Mouse (Mus musculus) myocyte (in vitro differentiated cells): ENCODE data around the gene Pnkp. TPM values are rescaled to one million over a fixed set of nuclear protein-coding genes. Genes with fewer than 3 reads are reported as not detected.

Experiments
- H3K27me3 ChIP-seq: one replicate; pipeline ENCODE4 v1.6.1; 2011; ENCODE audit not compliant: control insufficient read depth, insufficient read depth, insufficient read length
- H3K36me3 ChIP-seq: one replicate; pipeline ENCODE4 v1.6.1; 2011; ENCODE audit not compliant: control insufficient read depth, insufficient read depth
- H3K4me2 ChIP-seq: one replicate; pipeline ENCODE4 v1.6.1; 2011; ENCODE audit warnings: low read depth, control low read depth
- H3K4me3 ChIP-seq: one replicate; pipeline ENCODE4 v1.5.1; 2011; ENCODE audit warnings: mild to moderate bottlenecking, control low read depth, moderate library complexity
- H3K79me2 ChIP-seq: one replicate; pipeline ENCODE4 v1.6.1; 2011; ENCODE audit not compliant: control insufficient read depth, insufficient read depth
- H3ac ChIP-seq: one replicate; pipeline ENCODE4 v1.6.1; 2011; ENCODE audit not compliant: control insufficient read depth, insufficient read length
- CEBPB ChIP-seq: IDR thresholded peaks from 2 replicates; pipeline ENCODE4 v1.6.1; 2011; ENCODE audit warnings: mild to moderate bottlenecking, moderate library complexity; ENCODE audit not compliant: poor library complexity, insufficient read depth, severe bottlenecking
- E2F4 ChIP-seq: IDR thresholded peaks from one replicate; pipeline ENCODE4 v1.6.1; 2011; ENCODE audit warnings: mild to moderate bottlenecking, control low read depth, moderate library complexity; ENCODE audit not compliant: insufficient read depth
- MAX ChIP-seq: IDR thresholded peaks from one replicate; pipeline ENCODE4 v1.6.1; 2011; ENCODE audit warnings: low read depth, mild to moderate bottlenecking, control low read depth
- MYOD1 ChIP-seq, 3 experiments: IDR thresholded peaks; one replicate each; pipeline ENCODE4 v1.6.1; 2011; ENCODE audit warnings: control low read depth in 2 of 3, low read depth in 2 of 3, mild to moderate bottlenecking in 2 of 3, moderate library complexity in 1 of 3; ENCODE audit not compliant: insufficient read length in 2 of 3, control insufficient read depth in 1 of 3
- MYOG ChIP-seq, 3 experiments: IDR thresholded peaks; one replicate each; pipeline ENCODE4 v1.6.1; 2011; ENCODE audit warnings: control low read depth in 2 of 3, low read depth in 2 of 3, mild to moderate bottlenecking in 2 of 3; ENCODE audit not compliant: insufficient read length in 2 of 3, control insufficient read depth in 1 of 3, insufficient read depth in 1 of 3
- POLR2A ChIP-seq: IDR thresholded peaks from one replicate; pipeline ENCODE4 v1.6.1; 2011; ENCODE audit warnings: low read depth, mild to moderate bottlenecking, control low read depth, moderate library complexity; ENCODE audit not compliant: insufficient read length
- POLR2AphosphoS2 ChIP-seq: IDR thresholded peaks from one replicate; pipeline ENCODE4 v1.6.1; 2011; ENCODE audit warnings: low read depth, control low read depth; ENCODE audit not compliant: insufficient read length
- REST ChIP-seq: IDR thresholded peaks from one replicate; pipeline ENCODE4 v1.6.1; 2011; ENCODE audit warnings: mild to moderate bottlenecking, control low read depth, moderate library complexity; ENCODE audit not compliant: insufficient read depth, insufficient read length
- SRF ChIP-seq: IDR thresholded peaks from one replicate; pipeline ENCODE4 v1.6.1; 2011; ENCODE audit warnings: low read depth; ENCODE audit not compliant: control insufficient read depth, insufficient read length
- TCF12 ChIP-seq: IDR thresholded peaks from one replicate; pipeline ENCODE4 v1.6.1; 2011; ENCODE audit warnings: mild to moderate bottlenecking, control low read depth; ENCODE audit not compliant: poor library complexity, insufficient read depth, severe bottlenecking
- TCF3 ChIP-seq: IDR thresholded peaks from one replicate; pipeline ENCODE4 v1.6.1; 2011; ENCODE audit warnings: low read depth, control low read depth; ENCODE audit not compliant: insufficient read length
- USF1 ChIP-seq: IDR thresholded peaks from one replicate; pipeline ENCODE4 v1.6.1; 2011; ENCODE audit warnings: low read depth, mild to moderate bottlenecking, control low read depth, moderate library complexity
- polyA plus RNA-seq: library from polyadenylated mRNA; unstranded; fragments of >200 nt; fragmentation: generic; extraction: Trizol; gene quantifications from one replicate; pipeline ENCODE4 v1.2.1, GENCODE M21; 2012; ENCODE audit warnings: missing spikeins

The Pnkp gene
- polyA plus RNA-seq, 1 experiment: 47.9 TPM

GRCm38 (mm10) chr7:44841825-44842463 is 15.0 kb upstream of the Pnkp start:
- Histone ChIP-seq H3K79me2 (peaks cover 3% of the 10 kb centered on the region), H3K4me3 (no peak overlapping the region), H3K36me3 (peaks cover 7% of the 10 kb centered on the region), H3ac (no peak overlapping the region), H3K4me2 (no peak overlapping the region), H3K27me3 (no peaks in the 10 kb centered on the region)
- TF ChIP-seq POLR2A: no peak

- Histone ChIP-seq H3K4me3 (no peak overlapping the region), H3K36me3 (peaks cover 7% of the 10 kb centered on the region), H3ac (no peak overlapping the region), H3K27me3 (no peaks in the 10 kb centered on the region), H3K79me2 (peaks cover 12% of the 10 kb centered on the region), H3K4me2 (no peak overlapping the region)
- TF ChIP-seq TCF12 (no peak), MYOD1 (IDR thresholded peaks at IDR 0.05; ENCODE audit: control insufficient read depth in 1 of 3, insufficient read length in 2 of 3, low read depth in 2 of 3) (no peak), CEBPB (no peak)
Observed at GRCm38 (mm10) chr7:44845006-44845405, 11.9 kb upstream of the Pnkp start.

GRCm38 (mm10) chr7:44846804-44847203 is 10.1 kb upstream of the Pnkp start:
- no peak overlapping the region for H3K4me3 ChIP-seq

GRCm38 (mm10) chr7:44847772-44848171 is 9.2 kb upstream of the Pnkp start:
- no peaks in the 10 kb centered on the region for H3K27me3 ChIP-seq
- H3K79me2 ChIP-seq: peaks cover 34% of the 10 kb centered on the region
- peaks cover 7% of the 10 kb centered on the region for H3K36me3 ChIP-seq
- peak overlapping the region; percentile 94 for H3K4me3 ChIP-seq
- TF ChIP-seq MYOD1 (IDR thresholded peaks at IDR 0.05; ENCODE audit: control insufficient read depth in 1 of 3, insufficient read length in 2 of 3, low read depth in 2 of 3): no peak
- TF ChIP-seq SRF: no peak
- H3K4me2 ChIP-seq: peak overlapping the region; percentile 90
- H3ac ChIP-seq: peak overlapping the region; percentile 80

More at GRCm38 (mm10) chr7:44846804-44847203, 10.1 kb upstream of the Pnkp start:
- no peak overlapping the region for H3ac ChIP-seq
- H3K4me2 ChIP-seq: no peak overlapping the region
- TF ChIP-seq USF1 (no peak), TCF12 (no peak), POLR2AphosphoS2 (no peak), TCF3 (no peak), POLR2A (no peak), MYOG (IDR thresholded peaks at IDR 0.05; ENCODE audit: control insufficient read depth in 1 of 3, insufficient read depth in 1 of 3, insufficient read length in 2 of 3, low read depth in 2 of 3) (no peak), SRF (no peak), REST (no peak), CEBPB (no peak), E2F4 (no peak), MYOD1 (IDR thresholded peaks at IDR 0.05; ENCODE audit: control insufficient read depth in 1 of 3, insufficient read length in 2 of 3, low read depth in 2 of 3) (no peak), MAX (no peak)
- peaks cover 7% of the 10 kb centered on the region for H3K36me3 ChIP-seq
- peaks cover 29% of the 10 kb centered on the region for H3K79me2 ChIP-seq
- H3K27me3 ChIP-seq: no peaks in the 10 kb centered on the region

- Histone ChIP-seq H3K36me3 (peaks cover 7% of the 10 kb centered on the region), H3ac (peak within 1 kb of the TSS; percentile 80), H3K4me2 (peak within 1 kb of the TSS; percentile 90), H3K79me2 (peaks cover 34% of the 10 kb centered on the region), H3K27me3 (no peaks in the 10 kb centered on the region), H3K4me3 (peak within 1 kb of the TSS; percentile 94)
- TF ChIP-seq TCF3 (no peak), POLR2A (peak; percentile 21), POLR2AphosphoS2 (no peak), USF1 (peak; percentile 84), CEBPB (no peak), TCF12 (no peak), MYOD1 (IDR thresholded peaks at IDR 0.05; ENCODE audit: control insufficient read depth in 1 of 3, insufficient read length in 2 of 3, low read depth in 2 of 3) (no peak)
Observed at GRCm38 (mm10) chr7:44848561-44849415, 8.2 kb upstream of the Pnkp start, which contains the start of the genes Akt1s1 and Tbc1d17. Akt1s1 (plus strand) TSS chr7:44848991. Tbc1d17 (minus strand) TSS chr7:44849079.
